Mouse (Mus musculus) hindbrain, postnatal 0 days (tissue): ENCODE measurements around the gene Gm21981. TPM values are rescaled to one million over a fixed set of nuclear protein-coding genes. Genes with fewer than 3 reads are reported as not detected.

Experiments
- ATAC-seq: fragments of 200-750 bp; cut with Nextera tagmentation; 2 replicates; pipeline ENCODE4 v1.8.0; 2017; ENCODE audit warnings: mild to moderate bottlenecking, moderate TSS enrichment, moderate library complexity
- DNase-seq: peaks from one replicate; pipeline ENCODE4 v3.0.0-alpha.2; 2015; ENCODE audit warnings: low spot score
- H3K27ac ChIP-seq: fragments of 300-500 bp; sonication (generic); 2 replicates; pipeline ENCODE4 v1.5.1; 2014; ENCODE audit warnings: mild to moderate bottlenecking
- H3K27me3 ChIP-seq: fragments of 300-500 bp; sonication (generic); 2 replicates; pipeline ENCODE4 v1.6.1; 2014; ENCODE audit warnings: low read length, mixed read lengths; ENCODE audit not compliant: insufficient read depth
- H3K36me3 ChIP-seq: fragments of 300-500 bp; sonication (generic); 2 replicates; pipeline ENCODE4 v1.6.1; 2014; ENCODE audit warnings: low read length, mixed read lengths; ENCODE audit not compliant: insufficient read depth
- H3K4me1 ChIP-seq: fragments of 300-500 bp; sonication (generic); 2 replicates; pipeline ENCODE4 v1.6.1; 2014; ENCODE audit warnings: antibody characterized with exemption, low read length, mixed read lengths; ENCODE audit not compliant: insufficient read depth
- H3K4me2 ChIP-seq: fragments of 300-500 bp; sonication (generic); 2 replicates; pipeline ENCODE4 v1.6.1; 2014; ENCODE audit warnings: low read depth, mild to moderate bottlenecking, low read length, moderate library complexity, mixed read lengths
- H3K4me3 ChIP-seq: fragments of 300-500 bp; sonication (generic); 2 replicates; pipeline ENCODE4 v1.5.1; 2014; ENCODE audit warnings: low read length
- H3K9ac ChIP-seq: fragments of 300-500 bp; sonication (generic); replicated peaks from 2 replicates; pipeline ENCODE4 v1.6.1; 2014; ENCODE audit warnings: mild to moderate bottlenecking, low read length, moderate library complexity, mixed read lengths
- H3K9me3 ChIP-seq: fragments of 300-500 bp; sonication (generic); 2 replicates; pipeline ENCODE4 v1.6.1; 2016; ENCODE audit warnings: low read length, mixed read lengths
- CTCF ChIP-seq: IDR thresholded peaks from 2 replicates; pipeline ENCODE4 v1.5.1; 2016; ENCODE audit warnings: antibody characterized with exemption, control low read depth, low read depth
- WGBS: fragments of 180-500 bp; shearing (Covaris S2); extraction: QIAGEN DNeasy Blood & Tissue Kit; methylation state at CpG from one replicate; pipeline ENCODE4 v1.1.7; 2014; 5-methylcytosine and 5-hydroxymethylcytosine counted together
- polyA plus RNA-seq: library from polyadenylated mRNA; unstranded; fragments of >200 nt; fragmentation: Nextera tagmentation; extraction: Ambion mirVana; gene quantifications from 2 replicates; pipeline ENCODE4 v1.2.1, GENCODE M21; 2015
- total RNA-seq: library from RNA; depleted of rRNA; stranded (reverse); fragments of >200 nt; gene quantifications from 2 replicates; pipeline ENCODE4 v1.2.3, GENCODE M21; 2014; rRNA removed

Gene Gm21981
- total RNA-seq: 5.5 and 8.3 TPM in 2 replicates
- 0.79 and 0.85 TPM in 2 replicates for polyA plus RNA-seq

- Histone ChIP-seq H3K9ac (peak within 1 kb of the TSS; percentile 75), H3K27ac (peak within 1 kb of the TSS; percentile 84), H3K36me3 (peaks cover 4% of the 10 kb centered on the region; the same call in 1 of the 2 replicates), H3K4me1 (peaks cover 11% of the 10 kb centered on the region; the same call in 1 of the 2 replicates), H3K27me3 (no peaks in the 10 kb centered on the region), H3K9me3 (no peaks in the 10 kb centered on the region), H3K4me3 (peak within 1 kb of the TSS; percentile 57), H3K4me2 (peak within 1 kb of the TSS; percentile 84)
- 3% methylated on average over 3 of the region's 3 CpGs for WGBS
- DNase-seq (no peak), ATAC-seq (no peak)
- TF ChIP-seq CTCF: 0 out of 2 replicates have a peak, but pooled peaks have one; percentile 24
Measured at GRCm38 (mm10) chr17:47694442-47694502, at the start of gene Gm21981. Gene Gm21981, minus strand, starts transcription at chr17:47694455.

GRCm38 (mm10) chr17:47742991-47743734 is 48.9 kb upstream of the Gm21981 start:
- Histone ChIP-seq H3K4me2 (no peak overlapping the region), H3K4me3 (no peak overlapping the region), H3K4me1 (no peaks in the 10 kb centered on the region), H3K9ac (no peak overlapping the region), H3K27me3 (no peaks in the 10 kb centered on the region), H3K36me3 (no peaks in the 10 kb centered on the region), H3K27ac (no peak overlapping the region), H3K9me3 (no peaks in the 10 kb centered on the region)
- 50% methylated on average over 16 of the region's 16 CpGs for WGBS
- peak; percentile 45 for TF ChIP-seq CTCF
- no peak for DNase-seq
- no peak for ATAC-seq

DNA sequence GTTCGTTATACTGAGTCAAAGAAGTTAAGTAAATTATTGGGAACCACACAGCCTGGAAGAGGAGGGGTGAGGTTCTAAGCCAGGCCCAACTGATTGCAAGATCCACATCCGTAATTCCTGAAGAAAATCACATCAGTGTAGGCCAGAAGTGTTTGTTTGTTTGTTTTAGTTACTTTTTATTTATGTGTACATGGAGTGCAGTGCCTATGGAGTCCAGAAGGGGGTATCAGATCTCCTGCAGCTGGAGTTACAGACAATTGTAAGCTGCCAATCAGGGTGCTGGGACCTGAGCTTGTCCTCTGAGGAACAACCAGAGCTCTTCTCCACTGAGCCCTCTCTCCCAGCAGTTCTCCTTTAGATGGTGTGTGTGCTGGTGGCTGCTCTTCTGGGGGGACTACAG is 45.9 kb upstream of the Gm21981 start:
- no peaks in the 10 kb centered on the region for H3K9me3 ChIP-seq
- 63% methylated on average over 2 of the region's 2 CpGs for WGBS

DNA sequence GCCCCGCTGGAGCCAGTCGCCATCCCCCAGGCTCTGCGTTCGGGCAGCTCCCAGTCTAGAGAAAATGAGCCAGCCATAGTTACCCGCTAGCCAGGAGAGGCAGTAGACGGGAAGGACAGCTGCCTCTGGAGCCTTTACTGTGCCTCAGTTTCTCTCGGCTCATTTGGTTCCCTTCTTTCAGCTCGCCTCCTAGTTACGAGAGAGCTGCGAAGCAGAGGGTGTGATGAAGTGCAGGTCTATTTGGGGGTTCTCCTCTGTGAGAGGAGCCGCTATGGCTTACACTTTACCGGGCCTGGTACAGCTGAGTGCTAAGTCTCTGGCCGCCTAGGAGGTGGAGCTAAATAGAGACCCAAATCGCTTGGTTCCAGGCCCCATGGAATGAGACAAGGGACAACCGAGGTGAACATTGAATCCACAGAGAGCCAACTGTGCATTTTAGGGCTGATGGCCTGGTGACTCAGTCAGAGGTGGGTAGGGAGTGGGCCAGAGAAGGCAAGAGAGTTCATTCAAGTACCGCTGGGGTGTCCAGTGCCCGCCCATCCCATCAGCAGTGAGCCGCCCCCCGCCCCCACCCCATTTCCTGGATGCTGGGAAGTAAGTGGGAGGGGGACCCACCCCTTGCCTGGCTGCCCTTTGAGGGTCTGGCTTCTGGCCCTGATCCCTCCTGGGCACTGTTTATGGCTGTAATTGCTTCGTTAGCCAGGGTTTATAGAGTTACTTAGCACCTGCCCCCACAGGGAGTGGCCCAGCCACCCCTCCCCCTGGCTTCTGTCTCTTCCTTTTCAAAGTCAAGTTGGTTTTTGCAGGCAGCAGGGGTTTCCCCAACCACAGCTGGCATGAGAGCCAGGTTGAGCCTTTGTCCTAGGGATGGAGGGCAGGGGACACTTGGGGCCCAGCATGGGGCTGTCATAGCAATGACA is 44.9 kb upstream of the Gm21981 start:
- no peaks in the 10 kb centered on the region for H3K36me3 ChIP-seq
- peak overlapping the region; percentile 61; the same call in 1 of the 2 replicates for H3K4me3 ChIP-seq

More for the DNA sequence above, 45.9 kb upstream of the Gm21981 start:
- no peaks in the 10 kb centered on the region for H3K36me3 ChIP-seq
- 0 out of 2 replicates have a peak, but pooled peaks cover 5% of the 10 kb centered on the region for H3K4me1 ChIP-seq
- H3K27me3 ChIP-seq: no peaks in the 10 kb centered on the region
- H3K4me3 ChIP-seq: no peak overlapping the region
- ATAC-seq (no peak), DNase-seq (no peak)
- no peak overlapping the region for H3K9ac ChIP-seq
- H3K4me2 ChIP-seq: no peak overlapping the region
- TF ChIP-seq CTCF: no peak
- no peak overlapping the region for H3K27ac ChIP-seq

DNA sequence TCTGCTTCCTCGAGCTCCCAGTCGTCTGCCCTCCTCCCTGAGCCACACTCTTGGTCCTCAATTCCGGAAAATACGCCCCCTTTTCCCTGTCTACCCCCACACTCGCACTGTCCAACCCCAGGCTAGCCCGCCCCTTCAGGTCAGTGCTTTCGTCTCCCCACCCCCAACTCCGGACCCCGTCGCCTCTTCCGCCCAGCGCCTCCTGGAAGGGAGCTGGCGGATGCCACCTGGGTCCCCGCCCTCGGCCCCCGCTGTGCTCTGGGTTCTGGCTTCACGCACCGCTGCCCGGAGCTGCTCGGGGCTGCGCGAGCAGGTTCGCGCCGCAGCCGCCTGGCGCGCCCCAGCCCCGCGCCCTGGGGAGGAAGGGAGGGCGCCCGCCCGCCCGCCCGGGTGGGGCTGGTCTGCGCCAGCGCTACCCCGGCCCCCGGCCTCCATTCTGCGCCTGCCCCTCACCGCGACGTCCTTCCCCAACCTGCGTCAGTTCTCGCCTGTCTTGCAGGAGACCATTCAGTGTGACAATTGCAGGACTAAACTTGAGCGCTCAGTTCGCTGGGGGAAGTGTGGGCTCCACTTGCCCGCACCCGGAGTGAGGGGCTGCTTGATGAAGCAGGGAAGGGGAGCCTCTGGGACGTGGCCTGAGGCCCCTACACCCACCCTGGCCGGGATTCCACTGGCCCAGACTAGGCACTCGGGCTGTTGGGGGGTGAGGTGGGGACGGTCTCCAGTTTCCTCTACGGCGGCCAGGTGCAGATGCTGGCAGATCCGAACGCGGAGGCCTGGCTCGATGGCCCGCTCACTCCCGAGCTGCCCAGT is 44.0 kb upstream of the Gm21981 start:
- no peaks in the 10 kb centered on the region for H3K36me3 ChIP-seq
- 2% methylated on average over 45 of the region's 61 CpGs for WGBS
- 0 out of 2 replicates have a peak, but pooled peaks cover 5% of the 10 kb centered on the region for H3K4me1 ChIP-seq
- H3K4me2 ChIP-seq: peak overlapping the region; percentile 95
- peak; percentile 19 for DNase-seq
- peak overlapping the region; percentile 61 for H3K4me3 ChIP-seq
- peak overlapping the region; percentile 69; the same call in 1 of the 2 replicates for H3K27ac ChIP-seq
- peak; percentile 46 for ATAC-seq
- H3K9ac ChIP-seq: peak overlapping the region; percentile 53
- TF ChIP-seq CTCF: 0 out of 2 replicates have a peak, but pooled peaks have one; percentile 10
- H3K27me3 ChIP-seq: no peaks in the 10 kb centered on the region
- H3K9me3 ChIP-seq: no peaks in the 10 kb centered on the region

More for the DNA sequence above, 44.9 kb upstream of the Gm21981 start:
- Histone ChIP-seq H3K27me3 (no peaks in the 10 kb centered on the region), H3K9ac (no peak overlapping the region; the same call in 1 of the 2 replicates), H3K27ac (no peak overlapping the region), H3K9me3 (no peaks in the 10 kb centered on the region), H3K4me2 (peak overlapping the region; percentile 95), H3K4me1 (0 out of 2 replicates have a peak, but pooled peaks cover 5% of the 10 kb centered on the region)
- ATAC-seq (no peak), DNase-seq (no peak)
- 13% methylated on average over 20 of the region's 20 CpGs for WGBS
- TF ChIP-seq CTCF: no peak
